Mouse (Mus musculus): ENCODE measurements around the gene Gm20388. TPM values are rescaled to one million over a fixed set of nuclear protein-coding genes. Genes with fewer than 3 reads are reported as not detected.
A peak's percentile ranks its signal among the peaks of the same experiment; 100 is the strongest.
"Not testable (repeated sequence)": the region's sequence is repeated elsewhere in the genome, so short reads cannot be mapped to it uniquely, and the experiment has no call there.

Gene Gm20388
- polyA plus RNA-seq, 1 experiment from 2014 or later, result not detected

- 73% methylated on average over 16 of the region's 16 CpGs for WGBS
- no peaks in the 10 kb centered on the region for H3K9me3 ChIP-seq
- no peaks in the 10 kb centered on the region for H3K36me3 ChIP-seq
- H3K4me3 ChIP-seq, result no peak overlapping the region
- ATAC-seq (replicated peaks), result no peak
- H3K9ac ChIP-seq (replicated peaks), result no peak overlapping the region
- no peaks in the 10 kb centered on the region for H3K27me3 ChIP-seq
- H3K4me2 ChIP-seq (replicated peaks), result no peak overlapping the region
- peaks cover 41% of the 10 kb centered on the region for H3K4me1 ChIP-seq
- H3K27ac ChIP-seq (replicated peaks), result no peak overlapping the region
These were observed 422.0 kb downstream of the Gm20388 start for GRCm38 (mm10) chr8:120332379-120333229.

GRCm38 (mm10) chr8:120333681-120334080 lies 423.0 kb downstream of the Gm20388 start:
- no peaks in the 10 kb centered on the region for H3K36me3 ChIP-seq
- no peak overlapping the region for H3K9ac ChIP-seq (replicated peaks)
- no peaks in the 10 kb centered on the region for H3K9me3 ChIP-seq
- peaks cover 37% of the 10 kb centered on the region for H3K4me1 ChIP-seq
- no peaks in the 10 kb centered on the region for H3K27me3 ChIP-seq
- ATAC-seq (replicated peaks), result no peak
- no peak overlapping the region for H3K4me2 ChIP-seq (replicated peaks)
- 90% methylated on average over 4 of the region's 4 CpGs for WGBS
- no peak overlapping the region for H3K27ac ChIP-seq (replicated peaks)
- no peak overlapping the region for H3K4me3 ChIP-seq

GRCm38 (mm10) chr8:120334261-120334660 lies 423.6 kb downstream of the Gm20388 start:
- not testable (repeated sequence) for H3K27me3 ChIP-seq; H3K9ac ChIP-seq (replicated peaks); H3K9me3 ChIP-seq; H3K4me2 ChIP-seq (replicated peaks); H3K4me3 ChIP-seq; H3K36me3 ChIP-seq; ATAC-seq (replicated peaks)
- WGBS, result 69% methylated on average over 3 of the region's 3 CpGs
- Histone ChIP-seq H3K27ac (replicated peaks) (peak overlapping the region; percentile 91), H3K4me1 (peaks cover 32% of the 10 kb centered on the region)

- Histone ChIP-seq H3K4me1 (peaks cover 32% of the 10 kb centered on the region), H3K4me2 (replicated peaks) (no peak overlapping the region), H3K4me3 (no peak overlapping the region), H3K27ac (replicated peaks) (peak overlapping the region; percentile 91), H3K27me3 (no peaks in the 10 kb centered on the region), H3K36me3 (no peaks in the 10 kb centered on the region), H3K9me3 (no peaks in the 10 kb centered on the region), H3K9ac (replicated peaks) (0 out of 2 replicates have a peak overlapping the region, but pooled peaks have one; percentile 32)
- 1% methylated on average over 5 of the region's 5 CpGs for WGBS
- peak; percentile 66 for ATAC-seq (replicated peaks)
These were observed 424.2 kb downstream of the Gm20388 start for GRCm38 (mm10) chr8:120334878-120335261.

GRCm38 (mm10) chr8:120335262-120336086 lies 424.8 kb downstream of the Gm20388 start:
- Histone ChIP-seq H3K4me3 (no peak overlapping the region), H3K9me3 (no peaks in the 10 kb centered on the region), H3K4me1 (peaks cover 38% of the 10 kb centered on the region), H3K27me3 (no peaks in the 10 kb centered on the region), H3K27ac (replicated peaks) (peak overlapping the region; percentile 91), H3K36me3 (no peaks in the 10 kb centered on the region), H3K4me2 (replicated peaks) (peak overlapping the region; percentile 24), H3K9ac (replicated peaks) (peak overlapping the region; percentile 32)
- ATAC-seq (replicated peaks), result peak; percentile 86
- WGBS, result 1% methylated on average over 17 of the region's 17 CpGs

- H3K4me1 ChIP-seq, result peaks cover 44% of the 10 kb centered on the region
- H3K9me3 ChIP-seq, result no peaks in the 10 kb centered on the region
- H3K4me3 ChIP-seq, result no peak overlapping the region
- no peaks in the 10 kb centered on the region for H3K36me3 ChIP-seq
- peak overlapping the region; percentile 91 for H3K27ac ChIP-seq (replicated peaks)
- peak overlapping the region; percentile 24 for H3K4me2 ChIP-seq (replicated peaks)
- H3K9ac ChIP-seq (replicated peaks), result no peak overlapping the region; the same call in 1 of the 2 replicates
- 0 out of 2 replicates have a peak, but pooled peaks have one; percentile 14 for ATAC-seq (replicated peaks)
- 2% methylated on average over 9 of the region's 9 CpGs for WGBS
- no peaks in the 10 kb centered on the region for H3K27me3 ChIP-seq
These were observed 425.4 kb downstream of the Gm20388 start for GRCm38 (mm10) chr8:120336087-120336380.

GRCm38 (mm10) chr8:120336909-120337555 lies 426.4 kb downstream of the Gm20388 start:
- no peak overlapping the region for H3K27ac ChIP-seq (replicated peaks)
- no peak for ATAC-seq (replicated peaks)
- H3K4me1 ChIP-seq, result peaks cover 54% of the 10 kb centered on the region
- no peak overlapping the region for H3K4me3 ChIP-seq
- H3K36me3 ChIP-seq, result no peaks in the 10 kb centered on the region
- 40% methylated on average over 5 of the region's 5 CpGs for WGBS
- H3K4me2 ChIP-seq (replicated peaks), result no peak overlapping the region
- no peaks in the 10 kb centered on the region for H3K27me3 ChIP-seq
- H3K9ac ChIP-seq (replicated peaks), result no peak overlapping the region
- no peaks in the 10 kb centered on the region for H3K9me3 ChIP-seq

- H3K4me1 ChIP-seq, result peaks cover 59% of the 10 kb centered on the region
- no peak overlapping the region for H3K4me3 ChIP-seq
- no peaks in the 10 kb centered on the region for H3K36me3 ChIP-seq
- H3K27ac ChIP-seq (replicated peaks), result no peak overlapping the region
- no peaks in the 10 kb centered on the region for H3K27me3 ChIP-seq
- H3K9me3 ChIP-seq, result no peaks in the 10 kb centered on the region
- no peak overlapping the region for H3K4me2 ChIP-seq (replicated peaks)
- no peak overlapping the region for H3K9ac ChIP-seq (replicated peaks)
- 55% methylated on average over 5 of the region's 5 CpGs for WGBS
- no peak for ATAC-seq (replicated peaks)
These were observed 427.0 kb downstream of the Gm20388 start for GRCm38 (mm10) chr8:120337627-120338026.

GRCm38 (mm10) chr8:120338678-120339077 lies 428.0 kb downstream of the Gm20388 start:
- Histone ChIP-seq H3K4me2 (replicated peaks) (no peak overlapping the region), H3K4me1 (peaks cover 67% of the 10 kb centered on the region), H3K9ac (replicated peaks) (no peak overlapping the region), H3K9me3 (no peaks in the 10 kb centered on the region), H3K27me3 (no peaks in the 10 kb centered on the region), H3K4me3 (no peak overlapping the region), H3K27ac (replicated peaks) (no peak overlapping the region), H3K36me3 (no peaks in the 10 kb centered on the region)
- WGBS, result 92% methylated on average over 7 of the region's 7 CpGs
- no peak for ATAC-seq (replicated peaks)

- 34% methylated on average over 6 of the region's 8 CpGs for WGBS
- Histone ChIP-seq H3K9me3 (no peaks in the 10 kb centered on the region), H3K27me3 (no peaks in the 10 kb centered on the region), H3K4me3 (no peak overlapping the region), H3K4me2 (replicated peaks) (no peak overlapping the region), H3K9ac (replicated peaks) (no peak overlapping the region), H3K27ac (replicated peaks) (0 out of 2 replicates have a peak overlapping the region, but pooled peaks have one; percentile 9), H3K36me3 (no peaks in the 10 kb centered on the region), H3K4me1 (peaks cover 73% of the 10 kb centered on the region)
- ATAC-seq (replicated peaks), result no peak
These were observed 429.1 kb downstream of the Gm20388 start for GRCm38 (mm10) chr8:120339743-120340142.

- H3K4me1 ChIP-seq, result peaks cover 63% of the 10 kb centered on the region
- no peaks in the 10 kb centered on the region for H3K36me3 ChIP-seq
- no peak overlapping the region for H3K4me2 ChIP-seq (replicated peaks)
- no peak overlapping the region for H3K4me3 ChIP-seq
- no peak overlapping the region; the same call in 1 of the 2 replicates for H3K9ac ChIP-seq (replicated peaks)
- H3K27ac ChIP-seq (replicated peaks), result peak overlapping the region; percentile 52
- no peak for ATAC-seq (replicated peaks)
- H3K9me3 ChIP-seq, result no peaks in the 10 kb centered on the region
- 36% methylated on average over 10 of the region's 10 CpGs for WGBS
- no peaks in the 10 kb centered on the region for H3K27me3 ChIP-seq
These were observed 430.5 kb downstream of the Gm20388 start for GRCm38 (mm10) chr8:120341124-120341523.

Measured in forebrain, embryonic 15.5 days (tissue).